Mouse (Mus musculus): ENCODE measurements around the gene Gm49388.

Gm49388 gene

DNA sequence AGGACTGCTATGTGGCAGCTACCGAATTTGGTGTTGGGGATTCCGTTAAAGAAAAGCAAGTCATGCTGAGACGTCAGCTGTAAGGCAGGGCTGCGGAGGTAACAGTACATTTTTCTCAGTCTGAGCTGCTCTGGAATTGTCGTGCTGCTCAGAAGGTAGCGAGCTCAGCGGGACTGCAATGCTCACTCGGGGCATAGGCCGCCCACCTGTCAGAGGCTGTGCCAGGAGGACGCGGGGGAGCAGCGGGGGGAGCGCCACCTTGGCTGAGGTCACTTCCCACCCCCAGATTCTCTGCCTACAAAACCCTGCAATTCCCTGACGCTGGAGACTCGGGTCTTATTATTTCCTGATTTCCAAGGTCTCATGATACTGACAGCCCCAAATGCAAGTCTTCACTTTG lies 55.5 kb downstream of the Gm49388 start:
- no peak for DNase-seq (ENCODE audit: low read depth, low spot score)

DNA sequence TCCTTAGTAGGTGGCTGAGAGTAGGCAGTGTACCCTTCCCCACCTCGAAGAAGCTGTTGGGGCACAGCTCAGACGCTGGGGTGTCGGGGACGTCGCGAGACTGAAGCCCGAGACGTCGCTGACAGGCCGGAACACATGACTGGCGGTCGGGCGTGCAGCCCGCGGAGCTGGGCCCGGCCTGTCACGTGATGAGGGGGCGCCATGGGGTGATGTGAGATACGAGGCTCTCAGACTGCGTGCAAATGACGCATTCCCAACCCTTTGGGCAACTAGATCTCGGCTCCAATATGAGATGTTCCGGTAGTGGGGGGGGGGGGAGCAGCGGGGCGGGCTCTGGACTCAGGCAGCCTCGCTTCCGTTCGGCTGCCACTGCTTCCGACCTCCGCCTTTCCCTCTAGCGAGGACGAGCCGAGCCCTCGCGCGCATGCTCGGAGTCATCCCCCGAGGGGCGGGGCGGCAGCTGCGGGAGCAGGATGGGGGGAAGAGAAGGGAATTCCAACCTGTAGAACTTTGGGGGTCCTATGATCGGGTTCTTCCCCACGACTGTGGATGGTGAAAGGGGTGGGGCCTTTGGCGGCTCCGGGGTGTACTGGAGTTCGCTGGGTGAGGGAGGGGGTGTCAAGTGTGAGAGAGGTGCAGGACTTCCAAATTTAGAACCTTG lies 56.1 kb downstream of the Gm49388 start:
- DNase-seq (ENCODE audit: low read depth, low spot score) = peak; percentile 94

DNA sequence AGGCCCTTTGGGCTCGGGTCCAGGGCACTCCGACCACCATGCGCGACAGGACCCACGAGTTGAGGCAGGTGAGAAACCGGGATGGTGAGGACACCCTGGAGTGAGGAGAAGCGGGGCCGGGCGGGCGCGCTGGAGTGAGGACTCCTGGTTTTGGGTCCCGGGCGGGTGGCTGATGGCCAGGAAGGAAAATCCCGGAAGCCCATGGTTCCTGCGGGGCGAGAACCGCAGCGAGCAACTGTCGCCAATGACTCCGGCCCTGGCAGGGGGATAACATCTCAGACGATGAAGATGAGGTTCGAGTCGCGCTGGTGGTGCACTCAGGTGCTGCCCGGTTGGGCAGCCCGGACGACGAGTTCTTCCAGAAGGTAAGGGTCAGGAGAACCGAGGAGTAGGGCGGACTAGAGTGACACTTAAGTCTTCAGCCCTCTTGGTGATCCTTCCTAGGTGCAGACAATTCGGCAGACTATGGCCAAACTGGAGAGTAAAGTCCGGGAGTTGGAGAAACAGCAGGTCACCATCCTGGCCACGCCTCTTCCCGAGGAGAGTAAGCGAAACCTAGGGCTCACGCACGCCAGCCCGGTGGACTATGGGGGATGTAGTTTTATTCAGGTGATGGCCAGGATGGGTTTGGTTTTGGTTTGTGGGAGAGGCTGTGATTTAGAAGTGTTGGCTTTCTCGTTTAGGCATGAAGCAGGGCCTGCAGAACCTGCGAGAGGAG lies 56.8 kb downstream of the Gm49388 start:
- peak; percentile 20 for DNase-seq (ENCODE audit: low read depth, low spot score)

DNA sequence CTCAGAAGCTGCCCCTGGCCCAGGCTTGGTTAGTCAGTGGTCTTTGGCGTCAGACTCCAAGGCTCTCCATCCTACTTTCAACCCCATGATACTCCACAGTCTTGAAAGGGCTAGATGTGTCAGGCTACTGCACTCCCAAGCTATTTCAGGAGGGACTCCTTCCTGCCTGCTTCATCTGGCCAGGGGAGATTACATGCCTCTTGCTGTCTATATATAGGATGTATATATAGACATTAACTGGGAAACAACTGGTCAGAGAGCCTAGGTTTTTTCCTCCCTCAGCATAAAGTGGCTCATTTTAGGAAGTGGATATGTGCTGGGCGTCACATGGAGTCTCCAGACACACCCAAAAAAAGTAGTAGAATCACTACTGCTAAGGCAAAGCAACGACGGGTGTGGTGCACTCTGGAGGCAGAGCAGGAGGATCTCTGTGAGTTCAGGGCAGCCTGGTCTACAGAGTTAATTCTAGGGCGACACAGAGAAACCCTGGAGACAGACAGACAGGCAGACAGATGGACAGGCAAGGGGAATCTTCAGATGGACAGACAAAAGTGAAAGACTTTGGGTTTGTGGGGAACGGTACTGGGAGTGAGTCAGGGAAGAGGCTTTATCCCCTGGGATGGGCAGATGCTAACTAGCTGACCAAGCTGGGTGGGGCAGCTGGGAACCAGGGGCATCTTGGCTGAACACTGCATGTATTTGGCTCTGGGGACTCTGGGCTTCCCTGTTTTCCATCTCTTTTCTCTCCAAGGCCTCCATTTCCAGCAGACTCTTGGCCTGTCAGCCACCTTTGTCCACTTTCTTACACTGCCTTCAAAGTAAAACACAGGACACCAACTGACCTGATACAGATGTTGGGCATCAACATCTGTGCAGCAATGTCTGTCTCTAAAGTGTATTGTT lies 64.8 kb downstream of the Gm49388 start:
- DNase-seq (ENCODE audit: low read depth, low spot score) = no peak

DNA sequence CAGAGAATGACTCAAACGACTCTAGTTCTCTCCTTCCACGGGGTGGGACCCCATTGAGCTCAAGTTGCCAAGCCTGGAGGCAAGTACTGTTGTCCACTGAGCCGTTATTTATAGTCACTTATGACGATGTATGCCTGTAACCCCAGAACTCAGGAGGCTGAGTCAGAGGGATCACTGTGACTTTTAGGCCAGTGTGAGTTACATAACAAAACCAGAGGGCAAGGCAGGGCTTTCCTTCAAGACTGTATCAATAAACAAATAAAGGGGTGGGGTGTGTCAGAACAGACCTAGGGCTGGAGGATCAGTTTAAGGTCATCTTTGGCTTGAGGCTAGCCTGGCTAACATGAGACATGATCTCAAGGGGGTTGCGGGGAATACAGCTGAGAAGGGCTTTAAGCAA lies 65.5 kb downstream of the Gm49388 start:
- DNase-seq (ENCODE audit: low read depth, low spot score) = no peak
